Mouse (Mus musculus): ENCODE measurements around the gene Thoc2. TPM values are rescaled to one million over a fixed set of nuclear protein-coding genes. Genes with fewer than 3 reads are reported as not detected.

Gene Thoc2
- polyA plus RNA-seq (2017; shearing (Covaris generic)), result 100 to 1,000 TPM in 1 of 2 experiments, 10 to 100 TPM in 1; 99.8 to 109 TPM

DNA sequence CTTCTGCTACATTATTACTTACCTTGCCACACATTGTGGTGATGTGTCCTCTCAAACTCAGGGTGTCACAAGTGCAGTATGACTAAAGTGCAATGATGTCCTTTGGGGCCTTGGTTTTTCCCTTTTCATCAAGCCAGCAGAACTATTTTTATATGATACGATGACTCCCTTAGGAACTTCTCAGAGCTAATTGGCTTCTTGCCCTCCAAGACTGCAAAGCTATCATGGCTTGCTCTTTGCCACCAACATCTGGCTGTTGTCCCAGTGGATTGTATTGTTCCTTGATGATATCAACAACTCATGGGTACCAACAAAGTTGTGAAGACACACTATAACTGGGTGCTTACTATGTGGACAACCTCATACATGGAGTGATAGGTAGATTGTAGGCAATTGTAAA, at the start of gene Thoc2:
TSS of gene Thoc2 (minus strand) at position 101 of the 400 bp plus-strand sequence.

Other genes with a start within 250 kb of the Thoc2 start
- gene Xiap, start 139.0 kb upstream of the Thoc2 start, polyA plus RNA-seq (2017; shearing (Covaris generic)), result 10 to 100 TPM in 1 of 2 experiments, 1 to 10 TPM in 1; 9.1 to 11.4 TPM
- 10 to 100 TPM; 74.6 to 84.1 TPM for gene Stag2, start 228.6 kb upstream of the Thoc2 start, polyA plus RNA-seq (2017; shearing (Covaris generic))

Measured in inflammation-experienced regulatory T-cells (primary cell).